11 mouse cellular contexts compared by ENCODE assay signal in the genomic region with DNA sequence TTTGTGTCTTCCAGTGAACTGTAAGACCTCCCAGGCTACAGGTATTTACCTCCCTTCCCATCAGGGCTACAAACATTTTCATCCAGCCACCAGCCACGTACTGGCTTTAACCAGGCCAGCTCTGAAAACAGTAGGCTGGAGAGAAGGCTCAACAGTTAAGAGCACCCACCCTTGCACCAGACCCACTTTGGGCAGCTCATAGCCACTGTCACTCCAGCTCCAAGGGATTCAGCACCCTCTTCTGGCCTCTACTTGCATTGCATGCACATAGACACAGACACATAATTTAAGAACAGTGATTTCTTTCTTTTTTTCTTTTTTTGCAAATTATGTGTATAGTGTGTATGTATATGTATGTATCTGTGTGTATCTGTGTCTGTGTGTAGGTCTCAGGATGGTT. TPM values are rescaled to one million over a fixed set of nuclear protein-coding genes. Genes with fewer than 3 reads are reported as not detected.
DNase-seq lines count a peak whose midpoint lies in the region; ATAC-seq and TF ChIP-seq lines count a peak whose summit lies in the region.
"Had no signal": no experiment of that assay in that cellular context is flagged by ENCODE, and none has a peak within 500 bp of the region (broad histone marks: within the 10 kb centered on the region; RNA-seq: fewer than 3 reads in every experiment).

No protein-coding gene starts in this region.

- no peaks in the 10 kb centered on the region for H3K36me3 ChIP-seq in heart, adult 2 months (ENCODE audit: control insufficient read depth, insufficient read depth, low read length)
- H3K36me3 ChIP-seq in spleen, adult 2 months (ENCODE audit: control insufficient read depth, insufficient read depth, low read length) = peaks cover 10% of the 10 kb centered on the region
- H3K36me3 ChIP-seq in limb, embryonic 11.5 days (ENCODE audit: control insufficient read depth, insufficient read depth, low read length) = no peaks in the 10 kb centered on the region
- H3K36me3 ChIP-seq: embryonic facial prominence, embryonic 13.5 days; limb, embryonic 13.5 days had no signal

- H3K27me3 ChIP-seq in heart, adult 2 months (ENCODE audit: control insufficient read depth, insufficient read depth, low read length) = no peaks in the 10 kb centered on the region
- no peaks in the 10 kb centered on the region for H3K27me3 ChIP-seq in spleen, adult 2 months (ENCODE audit: control insufficient read depth, insufficient read depth, low read length)
- H3K27me3 ChIP-seq in limb, embryonic 11.5 days (ENCODE audit: control insufficient read depth, insufficient read depth, low read length) = no peaks in the 10 kb centered on the region
- H3K27me3 ChIP-seq: embryonic facial prominence, embryonic 13.5 days; limb, embryonic 13.5 days had no signal

- no peak overlapping the region for H3K4me3 ChIP-seq in heart, adult 2 months
- H3K4me3 ChIP-seq in spleen, adult 2 months (ENCODE audit: extremely low read depth, insufficient read depth, insufficient read length) = no peak overlapping the region
- no peak overlapping the region for H3K4me3 ChIP-seq in limb, embryonic 11.5 days (ENCODE audit: low read depth, low read length)
- H3K4me3 ChIP-seq: embryonic facial prominence, embryonic 13.5 days; limb, embryonic 13.5 days had no signal

- TF ChIP-seq CTCF in heart, adult 2 months (IDR thresholded peaks at IDR 0.05) = peak; percentile 83
- peak; percentile 68; the same call in 1 of the 2 replicates for TF ChIP-seq CTCF in spleen, adult 2 months (IDR thresholded peaks at IDR 0.05; ENCODE audit: extremely low read depth, insufficient read depth, insufficient read length, insufficient replicate concordance)

- H3K4me1 ChIP-seq in heart, adult 2 months (ENCODE audit: control insufficient read depth, insufficient read depth, low read length) = no peaks in the 10 kb centered on the region; the same call in 1 of the 2 replicates
- peaks cover 3% of the 10 kb centered on the region; the same call in 1 of the 2 replicates for H3K4me1 ChIP-seq in spleen, adult 2 months (ENCODE audit: control insufficient read depth, insufficient read depth, insufficient read length)
- H3K4me1 ChIP-seq in limb, embryonic 11.5 days (ENCODE audit: control insufficient read depth, insufficient read depth, low read length) = peaks cover 1% of the 10 kb centered on the region
- H3K4me1 ChIP-seq: limb, embryonic 13.5 days had no signal

- WGBS in heart, adult 2 months = 61% methylated on average over 1 of the region's 1 CpGs
- WGBS in spleen, adult 2 months = 74% methylated on average over 1 of the region's 1 CpGs
- WGBS in limb, embryonic 11.5 days = 33% methylated on average over 1 of the region's 1 CpGs

- no peak for TF ChIP-seq EP300 in heart, adult 2 months (IDR thresholded peaks at IDR 0.05; ENCODE audit: insufficient read depth, low read depth, low read length)

- H3K27ac ChIP-seq in heart, adult 2 months = no peak overlapping the region
- H3K27ac ChIP-seq in spleen, adult 2 months (ENCODE audit: insufficient read depth, low read length) = no peak overlapping the region
- H3K27ac ChIP-seq in limb, embryonic 11.5 days (replicated peaks; ENCODE audit: low read depth, low read length) = no peak overlapping the region
- H3K27ac ChIP-seq: embryonic facial prominence, embryonic 13.5 days; limb, embryonic 13.5 days had no signal

- no peak for TF ChIP-seq POLR2A in heart, adult 2 months (IDR thresholded peaks at IDR 0.05; ENCODE audit: insufficient read depth, low read depth, low read length)
- no peak for TF ChIP-seq POLR2A in spleen, adult 2 months (IDR thresholded peaks at IDR 0.05; ENCODE audit: low read depth, low read length)

- no peak overlapping the region for H3K9ac ChIP-seq in heart, adult 2 months (ENCODE audit: low read depth, low read length)
- no peak overlapping the region for H3K9ac ChIP-seq in limb, embryonic 11.5 days (ENCODE audit: low read length)
- H3K9ac ChIP-seq: embryonic facial prominence, embryonic 13.5 days; limb, embryonic 13.5 days had no signal

- no peak overlapping the region for H3K4me2 ChIP-seq in limb, embryonic 11.5 days (ENCODE audit: low read depth, severe bottlenecking)
- H3K4me2 ChIP-seq: embryonic facial prominence, embryonic 13.5 days; limb, embryonic 13.5 days had no signal

- H3K79me2 ChIP-seq in heart, adult 2 months (replicated peaks; ENCODE audit: control insufficient read depth, insufficient read depth, low read length) = no peaks in the 10 kb centered on the region

- ATAC-seq in limb, embryonic 11.5 days (ENCODE audit: insufficient number of reproducible peaks, low FRiP score, low TSS enrichment, low read depth) = no peak

- DNase-seq in heart, adult 2 months = peak in 1 of 2 experiments; percentile 39
- DNase-seq in heart, postnatal 25 days (ENCODE audit: low spot score) = no peak
- DNase-seq in spleen, adult 2 months (ENCODE audit: low read depth in 1 of 2, low spot score in 2 of 2) = peak in 1 of 2 experiments; percentile 39
- no peak for DNase-seq in spleen, adult 12 weeks (ENCODE audit: low spot score)
- peak; percentile 27 for DNase-seq in brain, adult 2 months (ENCODE audit: low read depth, low spot score)
- DNase-seq in limb, embryonic 11.5 days (ENCODE audit: low spot score) = peak; percentile 68
- peak; percentile 43 to 73 for DNase-seq in spleen, postnatal 4 days (ENCODE audit: low spot score in 2 of 2)
- no peak for DNase-seq in layer of hippocampus, adult 8-10 months (ENCODE audit: low spot score in 2 of 2)

- intact Hi-C loops in heart, adult 2 months (cut with DNase I) = loop anchor here (2.0 kb wide), 1 partner anchor 264 kb away; no protein-coding TSS in a partner anchor
- intact Hi-C loops in heart, postnatal 25 days (cut with DNase I) = loop anchor here (5.0 kb wide), 1 partner anchor 195 kb away; a partner anchor contains a TSS

- H3K9me3 ChIP-seq in limb, embryonic 11.5 days (ENCODE audit: control insufficient read depth, low read length) = no peaks in the 10 kb centered on the region
- H3K9me3 ChIP-seq: embryonic facial prominence, embryonic 13.5 days; limb, embryonic 13.5 days had no signal

RNA-seq across cellular contexts. Expression of a gene that starts 5.7 kb away (rescaled TPM):
- total RNA-seq in heart, adult 2 months (2021) = 1 to 10 TPM; 5.8 to 7.3 TPM
- polyA plus RNA-seq in heart, adult 2 months (2012; rRNA removed) = 11.7 and 14.2 TPM in 2 replicates
- 1 to 10 TPM; 4.0 to 8.1 TPM for total RNA-seq in heart, postnatal 25 days (2021)
- 5.6 and 5.8 TPM in 2 replicates for polyA plus RNA-seq in spleen, adult 2 months (2012; rRNA removed)
- 1.6 and 1.8 TPM in 2 replicates for polyA plus RNA-seq in limb, embryonic 11.5 days (2014; fragmentation: Nextera tagmentation; extraction: Ambion mirVana)
- total RNA-seq in layer of hippocampus, adult 8-10 months (2022) = 1 to 10 TPM; 1.3 to 9.8 (median 4.7) TPM

RNA-seq across cellular contexts. Expression of a gene that starts 20.6 kb away (rescaled TPM):
- 1 to 10 TPM in 1 of 2 experiments, under 1 TPM in 1; 0.91 to 1.0 TPM for total RNA-seq in heart, adult 2 months (2021)
- polyA plus RNA-seq in heart, adult 2 months (2012; rRNA removed) = 1.5 and 2.0 TPM in 2 replicates
- under 1 TPM; 0.78 TPM for total RNA-seq in heart, postnatal 25 days (2021)
- 10.1 and 12.6 TPM in 2 replicates for polyA plus RNA-seq in spleen, adult 2 months (2012; rRNA removed)
- polyA plus RNA-seq in limb, embryonic 11.5 days (2014; fragmentation: Nextera tagmentation; extraction: Ambion mirVana) = 0.54 and 0.59 TPM in 2 replicates
- 1 to 10 TPM in 1 of 4 experiments, under 1 TPM in 1, not detected in 2; 0.80 to 1.1 TPM for total RNA-seq in layer of hippocampus, adult 8-10 months (2022)

RNA-seq across cellular contexts. Expression of a gene that starts 39.5 kb away (rescaled TPM):
- total RNA-seq in heart, adult 2 months (2021) = 10 to 100 TPM; 25.3 to 31.7 TPM
- polyA plus RNA-seq in heart, adult 2 months (2012; rRNA removed) = 10.2 and 12.5 TPM in 2 replicates
- 10 to 100 TPM; 25.1 to 29.4 TPM for total RNA-seq in heart, postnatal 25 days (2021)
- polyA plus RNA-seq in spleen, adult 2 months (2012; rRNA removed) = 17.9 and 19.3 TPM in 2 replicates
- 55.2 and 56.8 TPM in 2 replicates for polyA plus RNA-seq in limb, embryonic 11.5 days (2014; fragmentation: Nextera tagmentation; extraction: Ambion mirVana)
- total RNA-seq in layer of hippocampus, adult 8-10 months (2022) = 100 to 1,000 TPM; 183 to 208 (median 204) TPM

RNA-seq across cellular contexts. Expression of a gene that starts 43.9 kb away (rescaled TPM):
- total RNA-seq in heart, adult 2 months (2021) = not detected
- polyA plus RNA-seq in heart, adult 2 months (2012; rRNA removed) = not detected in 2 replicates
- not detected for total RNA-seq in heart, postnatal 25 days (2021)
- not detected in 2 replicates for polyA plus RNA-seq in spleen, adult 2 months (2012; rRNA removed)
- 0.07 TPM in 1 of 2 replicates, not detected in the other for polyA plus RNA-seq in limb, embryonic 11.5 days (2014; fragmentation: Nextera tagmentation; extraction: Ambion mirVana)
- total RNA-seq in layer of hippocampus, adult 8-10 months (2022) = under 1 TPM; 0.61 to 0.98 (median 0.82) TPM

RNA-seq across cellular contexts. Expression of a gene that starts 48.9 kb away (rescaled TPM):
- not detected for total RNA-seq in heart, adult 2 months (2021)
- polyA plus RNA-seq in heart, adult 2 months (2012; rRNA removed) = not detected in 2 replicates
- total RNA-seq in heart, postnatal 25 days (2021) = not detected
- 0.05 TPM in 1 of 2 replicates, not detected in the other for polyA plus RNA-seq in spleen, adult 2 months (2012; rRNA removed)
- polyA plus RNA-seq in limb, embryonic 11.5 days (2014; fragmentation: Nextera tagmentation; extraction: Ambion mirVana) = not detected in 2 replicates
- not detected for total RNA-seq in layer of hippocampus, adult 8-10 months (2022)
- polyA plus RNA-seq: limb, embryonic 13.5 days; stomach, embryonic 14.5 days had no signal

Comparison
In these comparisons a context has a peak if more than half of its experiments do, and no peak if none do; other contexts are left out.
1. DNase-seq: peak in brain, adult 2 months (single experiment), limb, embryonic 11.5 days (single experiment) and spleen, postnatal 4 days (2 of 2); none in heart, postnatal 25 days (single experiment), spleen, adult 12 weeks (single experiment) and layer of hippocampus, adult 8-10 months (0 of 2).
2. RNA of a gene that starts 39.5 kb away (total RNA-seq): 183 to 208 TPM in layer of hippocampus, adult 8-10 months; 25.3 to 31.7 TPM in heart, adult 2 months and 25.1 to 29.4 TPM in heart, postnatal 25 days; every median in the first group is over 4 times any median in the second.